Mouse (Mus musculus): ENCODE data around the gene Rapgef2.

GRCm38 (mm10) chr3:79297281-79297680, 11.0 kb upstream of the Rapgef2 start:
- TF ChIP-seq GATA1 (IDR thresholded peaks at IDR 0.05; ENCODE audit: borderline replicate concordance, low read length) = no peak
- TF ChIP-seq FLI1 (IDR thresholded peaks at IDR 0.05; ENCODE audit: low read length) = no peak

Measured in megakaryocyte, embryonic 14.5 days (primary cell).